Mouse (Mus musculus) limb, embryonic 11.5 days (tissue): Measurements from ENCODE around the gene Rbms3. TPM values are rescaled to one million over a fixed set of nuclear protein-coding genes. Genes with fewer than 3 reads are reported as not detected.

ENCODE experiments used
- ATAC-seq: fragments of 200-750 bp; cut with Nextera tagmentation; 2 replicates; pipeline ENCODE4 v1.8.0; 2017; ENCODE audit warnings: low read depth; ENCODE audit not compliant: insufficient number of reproducible peaks, low FRiP score, low TSS enrichment
- DNase-seq: peaks from one replicate; pipeline ENCODE4 v3.0.0-alpha.2; 2015; ENCODE audit warnings: low spot score
- H3K27ac ChIP-seq: fragments of 300-500 bp; sonication (generic); replicated peaks from 2 replicates; pipeline ENCODE4 v1.5.1; 2014; ENCODE audit warnings: low read depth, mild to moderate bottlenecking, low read length
- H3K27me3 ChIP-seq: fragments of 300-500 bp; sonication (generic); 2 replicates; pipeline ENCODE4 v1.6.1; 2014; ENCODE audit warnings: mild to moderate bottlenecking, low read length, mixed read lengths; ENCODE audit not compliant: control insufficient read depth, insufficient read depth
- H3K36me3 ChIP-seq: fragments of 300-500 bp; sonication (generic); 2 replicates; pipeline ENCODE4 v1.6.1; 2014; ENCODE audit warnings: mild to moderate bottlenecking, low read length, moderate library complexity, mixed read lengths; ENCODE audit not compliant: control insufficient read depth, insufficient read depth
- H3K4me1 ChIP-seq: fragments of 300-500 bp; sonication (generic); 2 replicates; pipeline ENCODE4 v1.6.1; 2014; ENCODE audit warnings: low read length, mixed read lengths; ENCODE audit not compliant: control insufficient read depth, insufficient read depth
- H3K4me2 ChIP-seq: fragments of 300-500 bp; sonication (generic); 2 replicates; pipeline ENCODE4 v1.6.1; 2014; ENCODE audit warnings: low read depth, mild to moderate bottlenecking, moderate library complexity; ENCODE audit not compliant: severe bottlenecking
- H3K4me3 ChIP-seq: fragments of 300-500 bp; sonication (generic); 2 replicates; pipeline ENCODE4 v1.5.1; 2014; ENCODE audit warnings: low read depth, low read length
- H3K9ac ChIP-seq: fragments of 300-500 bp; sonication (generic); 2 replicates; pipeline ENCODE4 v1.6.1; 2014; ENCODE audit warnings: mild to moderate bottlenecking, low read length
- H3K9me3 ChIP-seq: fragments of 300-500 bp; sonication (generic); 2 replicates; pipeline ENCODE4 v1.6.1; 2016; ENCODE audit warnings: low read length; ENCODE audit not compliant: control insufficient read depth
- WGBS: fragments of 180-500 bp; shearing (Covaris S2); extraction: QIAGEN DNeasy Blood & Tissue Kit; methylation state at CpG from one replicate; pipeline ENCODE4 v1.1.7; 2014; 5-methylcytosine and 5-hydroxymethylcytosine counted together
- polyA plus RNA-seq: library from polyadenylated mRNA; unstranded; fragments of >200 nt; fragmentation: Nextera tagmentation; extraction: Ambion mirVana; gene quantifications from 2 replicates; pipeline ENCODE4 v1.2.1, GENCODE M21; 2014

Rbms3 gene
- polyA plus RNA-seq: 51.1 and 51.9 TPM in 2 replicates

GRCm38 (mm10) chr9:117629771-117630170 lies at the start of gene Rbms3:
Rbms3 (minus strand) TSS chr9:117629913.
- ATAC-seq: no peak
- 89% methylated on average over 9 of the region's 9 CpGs for WGBS

GRCm38 (mm10) chr9:117673311-117673710 lies 43.6 kb upstream of the Rbms3 start:
- no peak overlapping the region for H3K9ac ChIP-seq
- H3K27ac ChIP-seq: no peak overlapping the region
- no peaks in the 10 kb centered on the region for H3K27me3 ChIP-seq
- H3K36me3 ChIP-seq: no peaks in the 10 kb centered on the region
- ATAC-seq (no peak), DNase-seq (no peak)
- H3K9me3 ChIP-seq: no peaks in the 10 kb centered on the region
- 82% methylated on average over 5 of the region's 5 CpGs for WGBS
- H3K4me1 ChIP-seq: no peaks in the 10 kb centered on the region
- H3K4me3 ChIP-seq: no peak overlapping the region
- H3K4me2 ChIP-seq: no peak overlapping the region

More at GRCm38 (mm10) chr9:117629771-117630170, at the start of gene Rbms3:
- Histone ChIP-seq H3K4me1 (no peaks in the 10 kb centered on the region), H3K9ac (no peak within 1 kb of the TSS), H3K36me3 (no peaks in the 10 kb centered on the region), H3K27me3 (no peaks in the 10 kb centered on the region), H3K27ac (no peak within 1 kb of the TSS), H3K9me3 (no peaks in the 10 kb centered on the region), H3K4me3 (no peak within 1 kb of the TSS), H3K4me2 (no peak within 1 kb of the TSS)
- no peak for DNase-seq

- no peaks in the 10 kb centered on the region for H3K9me3 ChIP-seq
- no peak overlapping the region for H3K4me2 ChIP-seq
- no peak for ATAC-seq
- WGBS: 81% methylated on average over 2 of the region's 2 CpGs
- no peaks in the 10 kb centered on the region for H3K27me3 ChIP-seq
- no peak overlapping the region for H3K27ac ChIP-seq
- no peak overlapping the region for H3K4me3 ChIP-seq
- no peak for DNase-seq
- H3K36me3 ChIP-seq: no peaks in the 10 kb centered on the region
- no peaks in the 10 kb centered on the region for H3K4me1 ChIP-seq
- H3K9ac ChIP-seq: no peak overlapping the region
These were observed 24.9 kb upstream of the Rbms3 start for GRCm38 (mm10) chr9:117654626-117655025.

GRCm38 (mm10) chr9:117653641-117654040 lies 23.9 kb upstream of the Rbms3 start:
- ATAC-seq: no peak
- Histone ChIP-seq H3K27me3 (no peaks in the 10 kb centered on the region), H3K4me1 (no peaks in the 10 kb centered on the region), H3K4me2 (no peak overlapping the region), H3K9me3 (no peaks in the 10 kb centered on the region), H3K27ac (no peak overlapping the region), H3K4me3 (no peak overlapping the region), H3K36me3 (no peaks in the 10 kb centered on the region), H3K9ac (no peak overlapping the region)
- DNase-seq: no peak
- 72% methylated on average over 5 of the region's 5 CpGs for WGBS

GRCm38 (mm10) chr9:117646131-117646530 lies 16.4 kb upstream of the Rbms3 start:
- DNase-seq (no peak), ATAC-seq (no peak)
- Histone ChIP-seq H3K4me3 (no peak overlapping the region), H3K4me2 (no peak overlapping the region), H3K4me1 (no peaks in the 10 kb centered on the region), H3K27me3 (no peaks in the 10 kb centered on the region), H3K36me3 (no peaks in the 10 kb centered on the region), H3K9ac (no peak overlapping the region), H3K27ac (no peak overlapping the region), H3K9me3 (no peaks in the 10 kb centered on the region)
- whole genome bisulfite sequencing: 89% methylated on average over 2 of the region's 2 CpGs

- Histone ChIP-seq H3K4me1 (no peaks in the 10 kb centered on the region), H3K27me3 (no peaks in the 10 kb centered on the region)
These were observed 11.5 kb upstream of the Rbms3 start for GRCm38 (mm10) chr9:117641090-117641782.

GRCm38 (mm10) chr9:117638623-117639185 lies 9.0 kb upstream of the Rbms3 start:
- H3K9me3 ChIP-seq: no peaks in the 10 kb centered on the region
- no peak overlapping the region for H3K4me3 ChIP-seq
- no peaks in the 10 kb centered on the region for H3K4me1 ChIP-seq
- H3K4me2 ChIP-seq: no peak overlapping the region
- no peaks in the 10 kb centered on the region for H3K36me3 ChIP-seq
- H3K27ac ChIP-seq: no peak overlapping the region
- no peaks in the 10 kb centered on the region for H3K27me3 ChIP-seq
- ATAC-seq (no peak), DNase-seq (no peak)
- no peak overlapping the region for H3K9ac ChIP-seq
- WGBS: 78% methylated on average over 5 of the region's 5 CpGs

More at GRCm38 (mm10) chr9:117641090-117641782, 11.5 kb upstream of the Rbms3 start:
- 90% methylated on average over 4 of the region's 4 CpGs for WGBS
- Histone ChIP-seq H3K4me3 (no peak overlapping the region), H3K27ac (no peak overlapping the region), H3K4me2 (no peak overlapping the region), H3K9me3 (no peaks in the 10 kb centered on the region), H3K36me3 (no peaks in the 10 kb centered on the region), H3K9ac (no peak overlapping the region)
- ATAC-seq: no peak
- DNase-seq: no peak

- Histone ChIP-seq H3K27me3 (no peaks in the 10 kb centered on the region), H3K27ac (no peak overlapping the region), H3K4me3 (no peak overlapping the region), H3K4me1 (no peaks in the 10 kb centered on the region), H3K9ac (no peak overlapping the region), H3K4me2 (no peak overlapping the region), H3K9me3 (no peaks in the 10 kb centered on the region), H3K36me3 (no peaks in the 10 kb centered on the region)
- ATAC-seq (no peak), DNase-seq (peak; percentile 26)
- WGBS: 70% methylated on average over 8 of the region's 8 CpGs
These were observed 6.8 kb upstream of the Rbms3 start for GRCm38 (mm10) chr9:117636492-117636891.
